Mouse (Mus musculus) midbrain, embryonic 14.5 days (tissue): ENCODE measurements at regions not wholly inside any gene's neighbourhood (a gene's known extent, or its start where the extent isn't known, plus 50 kb on each side); places are given as distances from the start of the nearest gene placed in this dataset.
"Not testable (repeated sequence)": the region's sequence is repeated elsewhere in the genome, so short reads cannot be mapped to it uniquely, and the experiment has no call there.

Experiments used
- ATAC-seq: fragments of 200-750 bp; cut with Nextera tagmentation; 2 replicates; pipeline ENCODE4 v1.8.0; 2017; ENCODE audit warnings: moderate number of reproducible peaks, moderate library complexity; ENCODE audit not compliant: low FRiP score, low TSS enrichment
- DNase-seq: peaks from one replicate; pipeline ENCODE4 v3.0.0-alpha.2; 2015
- H3K27ac ChIP-seq: fragments of 300-500 bp; sonication (generic); replicated peaks from 2 replicates; pipeline ENCODE4 v1.5.1; 2014; ENCODE audit warnings: mild to moderate bottlenecking, low read depth, low read length, moderate library complexity
- H3K27me3 ChIP-seq: fragments of 300-500 bp; sonication (generic); 2 replicates; pipeline ENCODE4 v1.6.1; 2014; ENCODE audit warnings: low read length, control low read depth, mixed read lengths; ENCODE audit not compliant: control insufficient read depth, insufficient read depth
- H3K36me3 ChIP-seq: fragments of 300-500 bp; sonication (generic); 2 replicates; pipeline ENCODE4 v1.6.1; 2014; ENCODE audit warnings: low read length, control low read depth; ENCODE audit not compliant: control insufficient read depth, insufficient read depth
- H3K4me1 ChIP-seq: fragments of 300-500 bp; sonication (generic); 2 replicates; pipeline ENCODE4 v1.6.1; 2014; ENCODE audit warnings: mild to moderate bottlenecking, antibody characterized with exemption, low read length, control low read depth; ENCODE audit not compliant: control insufficient read depth, insufficient read depth
- H3K4me2 ChIP-seq: fragments of 300-500 bp; sonication (generic); 2 replicates; pipeline ENCODE4 v1.6.1; 2014; ENCODE audit warnings: mild to moderate bottlenecking, low read length, moderate library complexity
- H3K4me3 ChIP-seq: fragments of 300-500 bp; sonication (generic); replicated peaks from 2 replicates; pipeline ENCODE4 v1.5.1; 2014; ENCODE audit warnings: low read depth, low read length
- H3K9ac ChIP-seq: fragments of 300-500 bp; sonication (generic); replicated peaks from 2 replicates; pipeline ENCODE4 v1.6.1; 2014; ENCODE audit warnings: mild to moderate bottlenecking, low read length, moderate library complexity
- H3K9me3 ChIP-seq: fragments of 300-500 bp; sonication (generic); 2 replicates; pipeline ENCODE4 v1.6.1; 2016; ENCODE audit warnings: low read length, control low read depth, mixed read lengths; ENCODE audit not compliant: control insufficient read depth
- WGBS: fragments of 180-500 bp; shearing (Covaris S2); extraction: QIAGEN DNeasy Blood & Tissue Kit; methylation state at CpG from one replicate; pipeline ENCODE4 v1.1.7; 2014; 5-methylcytosine and 5-hydroxymethylcytosine counted together

- not testable (repeated sequence) for H3K9ac ChIP-seq, H3K4me3 ChIP-seq, ATAC-seq, H3K27ac ChIP-seq, H3K4me2 ChIP-seq, H3K9me3 ChIP-seq, H3K27me3 ChIP-seq, DNase-seq, H3K4me1 ChIP-seq, H3K36me3 ChIP-seq
- 80% methylated on average over 3 of the region's 3 CpGs for WGBS
These were observed 59.4 kb upstream of the Scaf8 start for GRCm38 (mm10) chr17:3055376-3055775.

- H3K27me3 ChIP-seq, H3K4me3 ChIP-seq, H3K4me1 ChIP-seq, H3K9ac ChIP-seq, H3K9me3 ChIP-seq, H3K4me2 ChIP-seq, DNase-seq, H3K36me3 ChIP-seq, H3K27ac ChIP-seq, ATAC-seq: not testable (repeated sequence)
- WGBS, result 90% methylated on average over 1 of the region's 1 CpGs
These were observed 51.4 kb upstream of the Scaf8 start for GRCm38 (mm10) chr17:3063401-3063800.
